Mouse (Mus musculus) T-helper 17 cell (primary cell): Measurements from ENCODE around the gene Pard3b.

Experiments
- in situ Hi-C, 2 experiments: fragments of 300-600 bp; cut with MboI, MseI; formaldehyde crosslinking; loops; 1 replicate in 1 of 2; 2 replicates in 1 of 2; pipeline ENCODE4 v1.15.1; 2025; ENCODE audit warnings: high pct_unique_total_duplicates in 2 of 2

Pard3b gene

DNA sequence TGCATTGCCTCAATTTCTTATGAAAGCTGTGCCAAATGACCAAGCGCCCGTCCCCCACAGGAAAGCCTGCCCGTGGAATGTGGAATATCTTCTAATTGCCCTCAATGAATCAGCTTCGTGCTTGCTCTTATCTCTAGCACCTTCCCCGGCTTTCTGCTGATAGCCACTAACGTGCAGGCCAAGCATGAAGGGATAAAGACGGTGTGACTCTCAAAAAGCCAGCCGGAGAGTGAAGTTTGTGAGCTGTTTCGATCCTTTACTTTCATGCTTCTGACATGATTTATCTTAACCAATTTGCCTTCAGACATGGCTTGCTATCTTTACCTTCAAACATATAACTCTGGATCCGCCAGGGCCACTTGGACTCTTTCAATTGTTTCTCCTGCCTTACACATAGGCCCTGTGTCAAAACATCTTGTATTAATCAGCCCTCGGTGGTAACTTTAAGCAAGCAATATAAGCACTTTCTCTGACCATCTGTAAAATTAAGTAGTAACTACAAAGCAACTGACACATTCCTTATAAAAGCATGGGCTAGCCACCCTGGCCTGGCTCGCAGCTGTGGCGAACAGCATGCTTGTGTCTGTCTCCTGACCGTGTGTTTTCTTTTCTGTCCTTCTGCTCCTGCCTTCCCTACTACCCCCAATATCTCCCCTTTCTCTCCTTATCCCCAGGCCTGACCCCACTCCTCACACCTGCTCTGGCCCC is 744.3 kb downstream of the Pard3b start:
- in situ Hi-C loops: no loop called here

DNA sequence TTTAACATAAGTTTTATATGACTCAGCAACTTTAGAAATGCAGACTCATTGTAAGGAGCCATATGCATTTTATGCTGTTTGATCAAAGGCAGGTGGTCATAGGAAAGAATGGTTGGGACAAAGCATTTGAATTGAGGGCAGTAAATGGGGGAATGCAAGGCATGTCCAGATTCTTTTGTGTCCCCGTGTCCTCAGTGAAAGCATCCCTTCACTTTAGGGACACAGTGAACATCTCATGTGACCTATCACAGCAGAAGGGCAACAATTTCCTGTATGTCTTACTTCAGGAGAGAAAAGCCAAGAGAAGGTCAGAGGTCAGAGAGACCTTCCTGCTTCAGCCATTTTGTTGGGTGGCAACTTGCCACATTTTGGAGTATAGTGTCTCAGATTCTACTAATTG is 745.6 kb downstream of the Pard3b start:
- in situ Hi-C loops: no loop called here

DNA sequence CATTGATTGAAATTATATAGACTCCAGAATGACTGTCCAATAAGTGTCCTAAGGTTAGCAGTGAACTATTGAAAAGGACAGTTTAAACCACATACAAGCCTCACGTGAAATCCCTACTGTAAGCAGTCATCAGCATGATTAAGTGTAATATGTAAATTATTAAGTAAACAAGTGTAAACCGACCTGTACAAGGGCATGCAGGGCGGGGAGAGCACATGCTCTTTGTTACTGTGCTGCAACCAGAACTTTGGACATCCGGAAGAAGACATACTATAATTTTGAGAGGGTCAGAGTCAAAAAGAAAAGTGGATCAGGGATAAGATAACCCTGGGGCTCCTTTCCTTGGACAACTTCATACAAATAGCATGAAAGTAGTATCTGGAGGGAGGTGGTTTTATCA is 749.4 kb downstream of the Pard3b start:
- in situ Hi-C loops: no loop called here

DNA sequence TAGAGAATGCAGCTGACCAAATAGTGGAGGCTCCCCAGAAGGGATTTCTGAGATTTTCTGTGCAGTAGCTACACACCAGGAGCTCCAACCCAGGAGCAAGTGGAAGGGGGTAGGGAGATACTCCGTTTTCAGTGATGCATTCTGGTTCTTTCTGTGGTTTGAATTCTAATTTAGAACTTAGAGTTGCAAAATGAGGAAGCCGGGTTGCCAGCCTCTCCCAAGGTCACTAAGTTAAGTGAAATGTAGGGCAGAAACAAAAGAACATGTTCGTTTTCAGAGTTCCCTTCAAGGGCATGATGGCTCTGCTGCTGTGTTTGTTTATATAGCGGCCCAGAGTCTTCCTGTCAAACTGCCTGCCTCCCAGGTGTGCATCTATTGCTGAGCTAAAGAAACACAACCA is 754.2 kb downstream of the Pard3b start:
- in situ Hi-C loops: no loop called here

DNA sequence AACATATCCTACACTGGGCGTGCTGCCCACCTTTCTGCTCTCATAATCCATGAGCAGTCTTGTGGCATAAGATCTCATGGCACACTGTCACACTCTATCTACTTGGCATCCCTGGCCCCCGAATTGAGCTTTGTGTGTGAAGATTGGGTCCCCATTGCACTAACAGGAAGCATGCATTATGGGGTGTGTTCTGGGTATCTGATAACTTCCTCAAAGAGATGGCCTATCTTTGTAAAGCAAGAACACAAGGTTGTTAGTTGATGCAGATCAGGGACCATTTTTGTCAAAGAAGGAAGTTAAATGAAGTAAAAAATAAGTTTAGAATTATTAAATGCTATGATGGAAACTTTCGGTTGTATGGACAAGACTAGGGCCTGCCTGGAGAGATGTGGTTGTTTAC is 755.9 kb downstream of the Pard3b start:
- in situ Hi-C loops: no loop called here

GRCm38 (mm10) chr1:62398261-62398660 is 759.6 kb downstream of the Pard3b start:
- in situ Hi-C loops: no loop called here

DNA sequence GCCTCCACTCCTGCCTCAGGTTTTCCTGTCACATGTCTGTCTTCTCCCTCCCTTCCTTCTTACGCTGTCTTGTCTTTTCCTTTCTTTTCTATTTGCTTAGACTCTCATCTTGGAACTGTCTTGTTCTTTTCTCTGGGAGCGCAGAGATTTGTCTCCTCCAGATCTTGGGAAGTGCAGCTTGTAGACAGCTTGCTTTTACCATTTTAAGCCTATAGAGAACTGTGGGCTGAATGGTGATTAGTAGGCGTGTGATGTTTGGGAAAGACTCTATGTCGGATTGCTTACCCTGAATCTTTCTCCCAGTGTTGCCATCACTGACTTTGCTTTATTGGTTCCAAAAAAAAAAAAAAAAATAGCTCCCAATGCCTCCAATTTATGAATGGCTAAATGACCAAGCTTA is 760.1 kb downstream of the Pard3b start:
- in situ Hi-C loops: no loop called here

DNA sequence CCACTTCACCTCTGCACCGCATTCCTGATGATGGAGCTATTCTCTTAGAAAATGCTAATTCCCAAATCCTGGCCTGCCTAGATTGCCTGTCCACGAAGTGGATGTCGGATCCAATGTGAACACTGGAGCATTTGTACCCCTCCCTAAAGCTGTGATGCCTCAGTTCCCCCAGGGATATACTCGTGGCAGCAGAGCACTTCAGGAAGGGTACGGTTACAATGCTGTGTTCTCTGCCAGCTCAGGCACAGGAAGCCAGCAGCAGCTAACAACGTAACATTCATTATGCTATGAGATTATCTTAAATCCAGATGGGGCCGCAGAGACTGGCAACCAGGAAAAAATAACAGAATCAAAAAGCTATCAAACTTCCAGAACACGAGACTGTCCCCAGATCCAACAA is 766.4 kb downstream of the Pard3b start:
- in situ Hi-C loops: no loop called here

- in situ Hi-C loops: no loop called here
Observed at GRCm38 (mm10) chr1:62411368-62411767, 772.7 kb downstream of the Pard3b start.

- in situ Hi-C loops: no loop called here
Observed at GRCm38 (mm10) chr1:62412019-62412418, 773.4 kb downstream of the Pard3b start.

- in situ Hi-C loops: no loop called here
Observed at GRCm38 (mm10) chr1:62412988-62413387, 774.4 kb downstream of the Pard3b start.

DNA sequence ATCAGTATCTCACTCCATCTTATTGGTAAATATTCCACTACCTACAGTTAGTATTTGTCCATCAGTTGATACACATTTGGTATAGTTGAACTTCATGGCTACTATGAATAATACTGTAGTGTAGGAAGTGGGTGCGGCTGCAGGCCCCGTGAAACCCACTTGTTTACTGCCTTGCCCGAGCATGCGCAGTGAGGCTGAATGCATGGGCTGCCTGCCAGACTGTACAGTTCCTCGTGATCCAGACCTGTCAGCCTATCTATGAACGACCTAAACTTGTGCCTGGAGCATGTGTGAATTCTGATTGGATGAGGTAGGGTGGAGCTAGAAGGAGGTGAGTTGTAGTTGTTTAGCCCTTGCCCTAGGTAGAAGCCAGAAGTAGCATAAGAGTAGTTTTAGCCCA is 775.9 kb downstream of the Pard3b start:
- in situ Hi-C loops: no loop called here

DNA sequence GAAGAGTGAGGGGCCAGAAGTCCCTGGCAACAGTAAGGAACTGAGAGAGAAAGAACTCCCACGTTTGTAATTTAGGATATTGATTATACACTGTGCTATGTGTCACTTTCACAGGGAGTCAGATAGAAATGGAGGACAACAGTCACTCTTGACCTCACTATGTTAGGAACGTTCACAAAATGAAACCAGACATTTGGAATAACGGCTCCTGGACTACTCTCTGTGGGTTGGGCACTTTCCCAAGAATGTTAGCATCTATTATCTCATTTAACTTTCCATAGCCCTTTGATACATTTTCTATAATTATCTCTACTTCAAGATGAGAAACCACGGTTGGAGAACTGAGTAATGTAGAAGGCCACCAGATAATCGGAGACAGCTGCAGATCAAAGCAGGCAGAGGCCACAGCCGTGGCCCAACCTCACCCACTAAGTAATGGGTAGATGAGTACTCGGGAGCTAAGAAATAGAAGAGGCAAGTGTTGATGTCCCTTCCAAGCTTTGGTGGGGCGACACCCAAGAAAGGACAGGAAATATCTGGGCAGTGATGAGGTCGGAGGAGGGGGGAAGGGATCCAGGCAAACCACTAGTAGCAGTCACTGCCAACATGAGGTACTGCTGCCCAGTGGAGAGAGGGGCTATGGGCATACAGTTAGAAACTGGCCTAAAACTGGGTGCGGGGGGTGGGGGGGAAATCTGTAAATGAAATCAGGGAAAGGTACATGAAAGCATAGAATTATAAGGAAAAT is 778.2 kb downstream of the Pard3b start:
- in situ Hi-C loops: no loop called here

DNA sequence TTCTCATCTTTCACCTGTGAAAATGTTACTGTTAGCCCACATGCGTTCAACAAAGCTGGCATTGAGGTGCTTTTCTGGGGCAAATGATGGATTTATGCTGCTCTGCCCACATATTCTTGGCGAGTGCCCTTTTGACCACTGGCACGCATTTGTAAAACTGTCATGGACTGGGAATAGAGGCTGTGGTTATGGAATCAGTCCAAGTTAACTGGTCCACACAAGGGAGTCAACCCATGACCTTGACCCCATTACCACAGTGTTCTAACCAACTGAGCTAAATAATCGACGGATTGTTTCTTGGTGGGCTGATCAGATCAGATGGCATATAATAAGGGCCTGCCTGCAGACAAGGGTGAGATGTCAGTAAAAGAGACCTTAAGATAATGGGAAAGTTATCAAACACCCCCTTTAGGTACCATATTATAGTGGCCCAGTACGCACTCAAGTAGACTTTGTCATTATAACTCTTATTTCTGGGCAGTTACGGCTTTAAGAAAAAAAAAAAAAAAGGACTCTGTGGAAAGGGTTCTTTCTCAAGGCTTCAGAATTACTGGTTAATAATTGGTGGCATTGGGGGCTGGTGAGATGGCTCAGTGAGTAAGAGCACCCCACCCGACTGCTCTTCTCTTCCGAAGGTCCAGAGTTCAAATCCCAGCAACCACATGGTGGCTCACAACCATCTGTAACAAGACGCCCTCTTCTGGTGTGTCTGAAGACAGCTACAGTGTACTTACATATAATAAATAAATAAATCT is 784.4 kb downstream of the Pard3b start:
- in situ Hi-C loops: loop anchor here in 1 of 2 experiments (10.0 kb wide), 1 partner anchor 1318 kb away; no protein-coding TSS in a partner anchor

DNA sequence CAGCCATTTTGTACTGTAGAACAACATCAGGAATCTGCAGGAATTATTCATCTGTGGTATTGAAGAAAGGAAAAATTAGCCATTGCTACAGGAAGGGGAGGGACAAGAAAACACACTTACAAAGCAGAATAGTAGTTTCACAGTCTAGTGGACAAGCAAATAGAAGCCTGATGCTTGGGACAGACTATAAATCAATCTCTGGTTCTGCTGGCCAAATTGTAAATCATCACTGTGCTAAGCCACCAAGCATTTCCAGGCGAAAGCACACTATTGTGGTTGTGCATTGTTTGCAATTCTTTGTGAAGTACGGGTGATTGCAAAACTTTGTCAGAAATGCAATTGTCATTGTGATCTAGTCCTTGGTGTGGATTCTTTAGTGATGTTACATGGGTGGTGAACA is 786.7 kb downstream of the Pard3b start:
- in situ Hi-C loops: loop anchor here in 1 of 2 experiments (10.0 to 25.0 kb wide), 2 partner anchors 1321 to 1413 kb away; no protein-coding TSS in a partner anchor

DNA sequence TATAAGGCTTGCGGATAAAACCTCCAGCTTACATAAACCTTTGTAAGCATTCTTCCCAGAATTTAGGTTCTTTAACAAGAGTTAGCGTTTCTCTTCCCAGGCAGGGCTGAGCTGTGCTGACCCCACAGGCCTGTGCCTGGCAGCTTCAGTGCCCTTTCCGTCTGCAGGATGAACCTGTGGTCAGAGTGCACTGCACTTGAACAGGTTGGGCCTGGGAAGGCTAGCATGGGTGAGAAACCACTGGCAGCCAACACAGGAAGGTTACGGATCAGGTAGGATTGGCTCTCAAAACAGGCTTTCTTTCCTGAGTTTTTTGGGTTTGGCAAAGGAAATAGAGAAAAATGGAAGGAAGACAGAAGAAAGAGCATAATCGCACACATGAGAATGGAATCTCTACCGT is 790.1 kb downstream of the Pard3b start:
- in situ Hi-C loops: loop anchor here in 1 of 2 experiments (10.0 to 25.0 kb wide), 2 partner anchors 1324 to 1416 kb away; no protein-coding TSS in a partner anchor

DNA sequence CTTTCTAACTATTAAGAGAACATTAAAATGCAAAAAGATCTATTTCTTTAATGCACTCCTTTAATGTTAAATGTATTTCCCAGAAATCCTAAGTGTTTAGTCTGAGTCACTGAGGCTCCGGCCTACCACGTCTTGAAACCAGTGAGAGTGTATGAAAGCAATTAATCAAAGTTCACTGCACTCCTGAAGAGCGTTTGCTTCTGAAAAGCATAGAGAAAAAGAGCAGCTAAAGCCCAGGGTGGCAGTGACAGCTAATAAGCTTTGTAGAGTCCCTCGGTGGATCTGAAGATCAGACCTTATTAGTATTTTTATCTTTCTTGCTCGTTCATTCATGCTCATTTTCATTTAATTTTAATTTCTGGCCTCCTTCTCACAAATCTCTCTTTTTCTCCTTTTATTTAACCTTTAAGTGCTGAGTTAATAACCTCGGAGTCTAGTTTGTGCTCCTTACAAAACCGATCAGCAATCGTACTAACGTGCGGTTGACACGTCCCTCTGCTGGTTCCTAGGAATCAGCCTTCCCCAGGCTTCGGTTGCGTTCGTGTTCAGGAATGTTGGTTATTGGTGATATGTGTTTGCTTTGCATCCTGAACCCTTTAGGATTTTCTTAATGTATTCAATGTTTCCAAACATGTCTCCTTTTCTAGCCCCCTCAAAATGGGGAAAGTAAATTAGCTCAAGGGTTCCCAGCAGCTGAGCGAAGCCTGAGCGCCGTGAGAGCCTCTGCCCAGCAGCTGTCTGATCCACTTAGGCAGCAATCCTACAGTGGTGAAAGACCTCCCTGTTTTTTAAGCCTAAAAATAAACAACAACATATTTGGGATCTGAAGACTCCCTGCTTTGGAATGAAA is 790.9 kb downstream of the Pard3b start:
- in situ Hi-C loops: loop anchor here in 1 of 2 experiments (10.0 to 25.0 kb wide), 2 partner anchors 1325 to 1417 kb away; no protein-coding TSS in a partner anchor

GRCm38 (mm10) chr1:62431054-62431453 is 792.4 kb downstream of the Pard3b start:
- in situ Hi-C loops: loop anchor here in 1 of 2 experiments (25.0 kb wide), 1 partner anchor 1419 kb away; no protein-coding TSS in a partner anchor

GRCm38 (mm10) chr1:62433891-62434290 is 795.3 kb downstream of the Pard3b start:
- in situ Hi-C loops: loop anchor here in 1 of 2 experiments (25.0 kb wide), 1 partner anchor 1422 kb away; no protein-coding TSS in a partner anchor

GRCm38 (mm10) chr1:62435844-62436243 is 797.2 kb downstream of the Pard3b start:
- in situ Hi-C loops: loop anchor here in 1 of 2 experiments (5.0 to 25.0 kb wide), 2 partner anchors 116 to 1424 kb away; no protein-coding TSS in a partner anchor

- in situ Hi-C loops: loop anchor here in 1 of 2 experiments (5.0 to 25.0 kb wide), 2 partner anchors 116 to 1424 kb away; no protein-coding TSS in a partner anchor
Observed at GRCm38 (mm10) chr1:62436304-62436703, 797.7 kb downstream of the Pard3b start.
